Mouse (Mus musculus): ENCODE measurements around the gene Gm14744.
"Not testable (repeated sequence)": the region's sequence is repeated elsewhere in the genome, so short reads cannot be mapped to it uniquely, and the experiment has no call there.

The Gm14744 gene

GRCm38 (mm10) chrX:77864458-77864857 lies at the start of gene Gm14744:
Gene Gm14744 (plus strand): TSS chrX:77864758.
- not testable (repeated sequence) for DNase-seq (ENCODE audit: low read depth, low spot score)

GRCm38 (mm10) chrX:77853523-77853922 lies 11.0 kb upstream of the Gm14744 start, which contains the start of gene Pbsn:
Gene Pbsn (minus strand): TSS chrX:77853623.
- no peak for DNase-seq (ENCODE audit: low read depth, low spot score)

GRCm38 (mm10) chrX:77880033-77880432 lies 15.5 kb downstream of the Gm14744 start:
- DNase-seq (ENCODE audit: low read depth, low spot score): not testable (repeated sequence)
